Mouse (Mus musculus): ENCODE measurements at regions not wholly inside any gene's neighbourhood (a gene's known extent, or its start where the extent isn't known, plus 50 kb on each side); places are given as distances from the start of the nearest gene placed in this dataset.
"Not testable (repeated sequence)": the region's sequence is repeated elsewhere in the genome, so short reads cannot be mapped to it uniquely, and the experiment has no call there.

GRCm38 (mm10) chr8:126877039-126877365 lies 68.6 kb downstream of the Tomm20 start:
- DNase-seq (ENCODE audit: extremely low spot score in 1 of 2, low spot score in 1 of 2): no peak

DNA sequence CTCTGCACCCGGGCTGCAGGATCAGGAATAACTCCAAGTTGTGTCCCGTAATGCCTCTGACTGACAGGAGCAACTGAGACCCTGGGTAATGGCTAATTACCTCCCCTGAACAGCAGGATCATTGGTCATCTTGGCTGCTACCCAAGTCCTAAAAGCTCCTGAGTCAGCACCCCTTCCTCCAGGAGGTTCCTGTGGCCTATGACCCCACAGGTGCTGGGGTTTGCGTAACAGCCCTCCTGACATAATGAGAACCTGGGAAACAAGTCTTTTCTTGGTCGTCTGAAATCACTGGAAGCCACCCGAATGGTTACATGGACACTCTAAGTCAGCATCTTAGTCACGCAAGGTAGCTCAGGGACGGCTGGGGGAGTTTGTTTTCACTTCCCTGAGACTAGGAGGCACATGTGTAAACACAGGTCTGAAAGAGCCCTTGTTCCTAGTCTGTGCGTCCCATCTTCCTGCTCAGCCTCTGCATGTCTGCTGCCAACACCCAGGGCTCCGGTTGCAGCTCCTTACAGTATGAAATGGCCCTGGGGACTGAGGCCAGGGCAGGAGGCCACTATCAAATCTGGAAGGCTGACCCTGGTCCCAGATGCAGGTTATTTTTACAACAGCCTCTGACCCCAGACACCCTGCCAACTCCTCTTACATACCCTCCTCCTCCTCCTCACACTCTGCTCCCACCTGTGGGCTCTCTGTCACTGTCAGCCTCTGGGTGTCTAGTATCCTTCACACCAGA lies 69.2 kb downstream of the Tomm20 start:
- DNase-seq (ENCODE audit: extremely low spot score in 1 of 2, low spot score in 1 of 2): no peak

DNA sequence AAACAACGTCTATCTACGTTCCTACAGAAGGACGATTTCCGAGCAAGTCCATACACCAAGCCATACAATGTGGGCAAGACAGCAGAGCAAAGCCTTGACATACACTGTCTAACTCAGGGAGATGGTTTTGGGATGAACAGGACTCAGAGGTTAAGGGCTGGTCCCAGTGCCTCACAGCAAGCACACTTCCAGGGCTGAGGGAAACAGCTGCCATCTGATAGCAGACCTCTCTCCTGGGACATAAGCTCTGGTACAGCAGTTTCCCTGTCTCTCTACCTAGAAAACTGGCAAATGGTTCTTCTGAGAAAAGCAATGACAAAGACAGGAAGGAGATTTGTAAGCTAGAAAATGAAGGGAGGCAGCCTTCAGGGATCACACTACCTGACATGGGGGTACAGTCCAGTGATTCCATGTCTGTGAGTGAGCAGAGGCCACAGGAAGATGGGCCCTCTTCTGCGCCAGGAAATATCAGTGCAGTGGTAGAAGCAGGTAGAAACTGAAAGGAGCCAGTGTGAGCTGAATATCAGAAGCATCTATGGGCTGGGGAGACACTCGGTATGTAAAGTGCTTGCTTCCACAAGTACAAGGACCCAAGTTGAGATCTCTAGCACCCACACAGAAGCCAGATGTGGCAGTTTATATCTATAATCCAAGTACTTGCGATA lies 70.0 kb downstream of the Tomm20 start:
- no peak for DNase-seq (ENCODE audit: extremely low spot score in 1 of 2, low spot score in 1 of 2)

GRCm38 (mm10) chr8:126874846-126875245 lies 70.8 kb downstream of the Tomm20 start:
- DNase-seq (ENCODE audit: extremely low spot score in 1 of 2, low spot score in 1 of 2): no peak

- DNase-seq (ENCODE audit: extremely low spot score in 1 of 2, low spot score in 1 of 2): peak in 1 of 2 experiments; percentile 17
These were observed 71.4 kb downstream of the Tomm20 start for GRCm38 (mm10) chr8:126874126-126874730.

DNA sequence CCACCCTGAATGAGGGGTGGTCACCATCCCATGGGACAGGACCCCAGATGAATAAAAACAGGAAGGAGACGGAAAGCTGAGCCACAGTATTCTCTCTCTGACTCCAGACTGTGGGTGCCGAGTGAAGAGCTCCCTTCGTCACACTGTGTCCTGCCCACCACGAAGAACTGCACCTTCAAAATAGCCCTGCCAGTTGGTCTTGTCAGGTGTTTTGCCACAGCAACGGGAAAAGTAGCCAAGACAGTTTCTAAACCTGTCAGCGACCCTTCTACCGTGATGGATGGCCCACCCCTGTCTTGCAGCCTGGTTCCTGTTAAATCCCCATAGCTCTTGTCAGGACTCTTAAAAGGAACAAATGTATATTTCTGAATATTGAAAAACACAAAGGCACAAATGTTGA lies 72.3 kb downstream of the Tomm20 start:
- DNase-seq (ENCODE audit: extremely low spot score in 1 of 2, low spot score in 1 of 2): no peak

- DNase-seq (ENCODE audit: extremely low spot score in 1 of 2, low spot score in 1 of 2): no peak
These were observed 73.1 kb downstream of the Tomm20 start for GRCm38 (mm10) chr8:126872574-126872973.

DNA sequence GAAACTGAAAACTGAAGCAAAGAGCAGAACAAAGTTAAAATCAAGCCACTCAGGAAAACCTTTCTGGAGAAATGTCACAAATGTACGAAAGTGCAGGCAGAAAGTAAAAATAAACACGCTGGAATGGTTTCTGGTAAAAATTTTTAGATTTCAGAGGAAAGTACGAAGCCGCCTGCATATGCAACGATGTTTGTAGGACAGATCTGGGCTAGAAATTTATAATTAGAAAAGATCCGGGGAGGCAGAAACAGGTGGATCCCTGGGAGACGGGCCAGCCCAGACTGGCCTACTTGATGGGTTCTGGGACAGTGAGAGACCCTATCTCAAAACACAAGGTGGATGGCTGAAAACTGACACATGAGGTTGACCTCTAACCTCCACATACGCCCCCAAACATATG lies 73.5 kb downstream of the Tomm20 start:
- DNase-seq (ENCODE audit: extremely low spot score in 1 of 2, low spot score in 1 of 2): peak in 1 of 2 experiments; percentile 52

DNA sequence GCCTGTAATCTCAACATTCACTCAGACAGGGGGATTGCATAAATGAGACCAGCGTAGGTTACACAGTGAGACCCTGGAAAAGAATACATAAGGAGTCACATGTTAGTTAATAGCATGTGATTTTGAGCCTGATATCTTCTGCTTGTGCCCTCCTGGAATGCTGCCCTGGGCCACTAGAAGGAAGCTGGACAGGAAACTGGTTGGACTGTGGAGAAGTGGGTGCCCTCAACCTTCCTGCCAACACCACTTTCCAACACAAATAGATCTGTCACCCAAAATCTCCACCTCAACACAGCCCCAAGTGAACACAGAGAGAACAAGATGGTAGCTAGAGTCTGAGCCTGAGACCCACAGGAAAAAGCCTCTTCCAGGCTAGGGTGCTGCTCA lies 76.2 kb downstream of the Tomm20 start:
- DNase-seq (ENCODE audit: extremely low spot score in 1 of 2, low spot score in 1 of 2): no peak

DNA sequence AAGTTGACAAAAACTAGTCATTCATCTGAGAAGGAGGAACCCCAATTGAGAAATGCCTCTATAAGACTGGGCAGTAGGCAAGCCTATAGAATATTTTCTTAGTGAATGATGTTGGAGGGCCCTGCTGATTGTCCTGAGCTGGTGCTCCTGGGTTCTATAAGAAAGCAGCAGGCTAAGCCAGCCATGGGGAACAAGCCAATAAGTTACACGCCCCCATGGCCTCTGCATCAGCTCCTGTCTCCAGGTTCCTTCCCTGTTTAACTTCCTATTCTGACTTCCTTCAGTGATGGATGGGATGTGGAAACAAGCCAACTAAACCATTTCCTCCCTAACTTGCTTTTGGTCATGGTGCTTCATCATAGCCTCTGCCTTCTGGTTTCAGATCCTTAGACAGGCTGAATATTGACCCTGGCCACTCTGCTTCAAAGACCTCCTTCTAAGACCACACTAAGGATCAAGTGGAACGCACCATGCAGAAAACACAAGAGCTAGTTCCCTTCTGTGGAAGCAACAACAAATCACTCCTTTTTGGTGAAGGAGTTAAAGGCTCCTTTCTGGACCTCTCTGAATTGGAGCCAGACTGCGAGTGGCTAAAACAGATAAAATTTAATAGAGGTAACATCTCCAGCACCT lies 76.7 kb downstream of the Tomm20 start:
- DNase-seq (ENCODE audit: extremely low spot score in 1 of 2, low spot score in 1 of 2): no peak

GRCm38 (mm10) chr8:126867121-126867988 lies 78.3 kb downstream of the Tomm20 start:
- DNase-seq (ENCODE audit: extremely low spot score in 1 of 2, low spot score in 1 of 2): no peak

DNA sequence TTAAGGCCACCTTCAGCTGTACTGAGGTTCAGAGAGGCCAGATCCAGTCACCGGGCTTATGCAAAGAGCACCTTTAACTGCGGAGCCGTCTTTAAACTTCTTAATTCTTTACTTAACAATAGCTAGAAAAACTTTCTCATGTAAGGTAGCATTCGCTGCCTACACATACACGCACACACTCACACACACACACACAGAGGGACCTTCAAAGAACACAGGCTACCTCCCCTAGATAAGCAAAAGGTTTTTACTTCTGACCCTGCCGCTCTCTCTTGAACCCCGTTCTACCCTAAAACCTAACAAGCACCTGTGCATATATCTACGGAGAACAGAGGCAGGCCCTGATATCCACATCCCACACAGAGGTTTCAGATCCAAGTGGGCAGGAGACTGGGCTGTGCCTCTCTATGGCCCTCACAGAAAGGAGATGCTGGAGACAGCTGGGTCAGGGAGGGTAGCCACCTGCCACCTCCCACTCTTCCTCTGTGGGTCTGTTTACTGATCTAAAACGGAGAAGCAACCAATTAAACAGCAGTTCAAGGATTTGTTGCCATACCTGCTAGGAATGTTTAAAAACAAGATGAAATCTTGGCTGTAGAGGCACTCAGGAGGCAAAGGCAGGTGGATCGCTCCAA lies 81.2 kb downstream of the Tomm20 start:
- no peak for DNase-seq (ENCODE audit: extremely low spot score in 1 of 2, low spot score in 1 of 2)

DNA sequence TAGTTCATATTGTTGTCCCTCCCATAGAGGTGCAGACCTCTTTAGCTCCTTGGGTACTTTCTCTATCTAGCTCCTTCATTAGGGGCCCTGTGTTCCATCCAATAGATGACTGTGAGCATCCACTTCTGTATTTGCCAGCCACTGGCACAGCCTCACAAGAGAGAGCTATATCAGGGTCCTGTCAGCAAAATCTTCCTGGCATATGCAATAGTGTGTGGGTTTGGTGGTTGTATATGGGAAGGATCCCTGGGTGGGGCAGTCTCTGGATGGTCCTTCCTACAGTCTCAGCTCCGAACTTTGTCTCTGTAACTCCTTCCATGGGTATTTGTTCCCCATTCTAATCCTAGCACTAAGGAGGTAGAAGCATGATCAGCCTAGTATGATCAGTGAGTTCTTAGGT lies 82.0 kb downstream of the Tomm20 start:
- DNase-seq (ENCODE audit: extremely low spot score in 1 of 2, low spot score in 1 of 2): not testable (repeated sequence)

GRCm38 (mm10) chr8:126861754-126862153 lies 83.9 kb downstream of the Tomm20 start:
- no peak for DNase-seq (ENCODE audit: extremely low spot score in 1 of 2, low spot score in 1 of 2)

DNA sequence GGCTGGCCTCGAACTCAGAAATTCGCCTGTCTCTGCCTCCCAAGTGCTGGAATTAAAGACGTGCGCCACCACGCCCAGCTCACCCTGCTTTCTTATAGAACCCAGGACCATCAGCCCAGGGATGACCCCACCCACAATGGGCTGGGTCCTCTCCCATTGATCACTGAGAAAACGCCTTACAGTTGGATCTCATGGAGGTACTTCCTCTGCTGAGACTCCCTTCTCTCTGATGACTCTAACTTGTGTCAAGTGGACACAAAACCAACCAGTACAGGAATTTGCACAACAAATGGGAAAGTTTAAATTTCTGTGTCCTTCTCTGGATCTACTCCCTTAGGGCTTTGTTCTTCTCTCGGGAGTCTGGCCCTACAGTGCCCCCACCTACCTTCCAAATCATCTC lies 85.0 kb downstream of the Tomm20 start:
- DNase-seq (ENCODE audit: extremely low spot score in 1 of 2, low spot score in 1 of 2): no peak

GRCm38 (mm10) chr8:126859706-126860424 lies 85.8 kb downstream of the Tomm20 start:
- DNase-seq (ENCODE audit: extremely low spot score in 1 of 2, low spot score in 1 of 2): no peak

DNA sequence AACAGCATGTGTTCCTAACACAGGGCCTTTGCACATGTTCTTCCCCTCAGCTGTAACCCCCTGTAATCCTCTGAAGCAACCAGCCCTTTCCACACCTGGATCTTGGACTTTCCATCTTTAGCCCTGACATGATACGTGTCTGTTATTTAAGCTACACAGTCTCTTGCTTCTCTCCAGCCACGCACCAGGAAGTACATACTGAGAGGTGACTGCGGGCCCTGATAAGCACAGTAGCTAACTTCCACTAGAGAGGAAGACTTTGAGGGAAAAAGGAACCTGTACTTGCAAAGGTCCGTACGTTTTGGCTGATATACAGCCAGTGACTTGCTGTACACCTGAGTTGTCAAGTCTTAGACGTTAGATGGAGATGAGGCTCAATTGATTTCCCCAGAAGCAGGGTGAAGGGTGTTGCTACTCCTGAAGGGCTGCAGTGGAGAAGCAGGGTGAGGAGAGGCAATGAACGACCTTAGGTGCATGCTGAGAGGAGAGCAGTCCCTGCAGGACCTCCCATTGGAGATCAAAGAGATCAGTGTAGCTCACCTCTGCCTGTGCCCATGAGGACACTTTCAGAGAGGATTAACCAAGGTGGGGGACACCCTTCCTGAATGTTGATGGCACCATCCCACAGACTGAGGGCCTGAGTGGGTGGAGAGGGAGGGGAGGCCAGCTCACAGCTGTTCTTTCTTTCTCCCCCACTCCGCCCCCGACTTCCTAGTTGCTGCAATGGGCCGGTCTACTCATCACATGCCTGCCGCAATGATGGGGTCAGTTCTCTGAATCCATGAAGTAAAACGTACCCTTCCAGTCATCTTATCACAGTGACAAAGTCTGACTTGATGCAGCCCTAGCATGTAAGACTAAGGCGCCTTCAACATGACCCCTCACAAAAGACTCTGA lies 88.1 kb downstream of the Tomm20 start:
- no peak for DNase-seq (ENCODE audit: extremely low spot score in 1 of 2, low spot score in 1 of 2)

DNA sequence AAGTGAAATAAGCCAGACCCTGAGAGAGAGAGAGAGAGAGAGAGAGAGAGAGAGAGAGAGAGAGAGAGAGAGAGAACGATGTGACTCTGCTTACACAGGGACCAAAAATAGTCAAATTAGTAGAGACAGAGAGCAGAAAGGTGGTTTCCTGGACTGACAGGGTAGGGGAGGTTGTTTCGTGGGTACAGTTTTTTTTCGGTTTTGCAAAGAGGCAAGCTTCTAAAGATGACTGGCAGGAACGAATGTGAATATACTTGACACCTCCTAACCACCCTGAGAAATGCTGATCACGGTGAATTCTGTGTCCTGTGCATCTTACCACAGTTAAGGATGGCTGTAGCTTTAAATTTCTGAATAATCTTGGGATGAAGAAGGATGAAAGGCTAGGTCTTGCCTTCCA lies 89.7 kb downstream of the Tomm20 start:
- DNase-seq (ENCODE audit: extremely low spot score in 1 of 2, low spot score in 1 of 2): no peak

Measured in frontal cortex, adult 2 months (tissue).